In the genomic region with DNA sequence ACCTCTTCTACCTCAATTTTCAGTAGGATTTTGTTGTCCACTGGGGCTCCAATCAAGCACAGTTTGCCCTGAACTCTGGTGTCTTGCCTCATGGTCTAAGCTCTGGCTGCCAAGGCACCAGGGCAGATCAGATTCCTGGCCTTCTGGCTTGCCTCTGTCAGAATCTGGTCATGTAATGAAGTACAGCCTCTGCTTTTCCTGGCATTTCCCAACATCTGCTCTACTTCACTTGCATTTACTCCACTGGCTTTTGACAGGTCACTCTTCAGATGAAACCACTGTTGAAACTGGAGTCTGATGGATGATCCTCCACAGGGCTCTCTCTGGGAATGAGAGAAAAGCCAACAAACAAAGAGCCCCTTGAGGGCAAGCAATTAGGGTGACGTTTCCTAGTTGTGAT, we compare ENCODE assay signal across 12 mouse cellular contexts.
DNase-seq lines count a peak whose midpoint lies in the region; ATAC-seq lines count a peak whose summit lies in the region.
"Had no signal": no experiment of that assay in that cellular context is flagged by ENCODE, and none has a peak within 500 bp of the region (broad histone marks: within the 10 kb centered on the region; RNA-seq: fewer than 3 reads in every experiment).

No protein-coding gene starts in this region.

- no peaks in the 10 kb centered on the region for H3K9me3 ChIP-seq in embryonic facial prominence, embryonic 13.5 days
- no peaks in the 10 kb centered on the region for H3K9me3 ChIP-seq in heart, embryonic 10.5 days
- H3K9me3 ChIP-seq: limb, embryonic 15.5 days had no signal

- 10% methylated on average over 1 of the region's 1 CpGs for WGBS in embryonic facial prominence, embryonic 13.5 days
- 13% methylated on average over 1 of the region's 1 CpGs for WGBS in heart, embryonic 10.5 days

- H3K4me3 ChIP-seq in embryonic facial prominence, embryonic 13.5 days: no peak overlapping the region
- H3K4me3 ChIP-seq in heart, embryonic 10.5 days: no peak overlapping the region
- H3K4me3 ChIP-seq: limb, embryonic 15.5 days; myocyte had no signal

- no peaks in the 10 kb centered on the region for H3K36me3 ChIP-seq in embryonic facial prominence, embryonic 13.5 days
- H3K36me3 ChIP-seq in heart, embryonic 10.5 days: no peaks in the 10 kb centered on the region
- H3K36me3 ChIP-seq: limb, embryonic 15.5 days had no signal

- no peaks in the 10 kb centered on the region for H3K4me1 ChIP-seq in embryonic facial prominence, embryonic 13.5 days
- H3K4me1 ChIP-seq in heart, embryonic 10.5 days: no peaks in the 10 kb centered on the region
- H3K4me1 ChIP-seq: limb, embryonic 15.5 days had no signal

- no peak overlapping the region for H3K27ac ChIP-seq in embryonic facial prominence, embryonic 13.5 days
- no peak overlapping the region for H3K27ac ChIP-seq in heart, embryonic 10.5 days
- H3K27ac ChIP-seq: limb, embryonic 15.5 days had no signal

- H3K27me3 ChIP-seq in embryonic facial prominence, embryonic 13.5 days: no peaks in the 10 kb centered on the region
- no peaks in the 10 kb centered on the region for H3K27me3 ChIP-seq in heart, embryonic 10.5 days (ENCODE audit: insufficient read depth, poor library complexity, severe bottlenecking)
- H3K27me3 ChIP-seq: limb, embryonic 15.5 days had no signal

- H3K4me2 ChIP-seq in embryonic facial prominence, embryonic 13.5 days: no peak overlapping the region
- H3K4me2 ChIP-seq: limb, embryonic 15.5 days had no signal

- peak; percentile 47 for DNase-seq in adrenal gland, postnatal 10 days
- DNase-seq in adrenal gland, postnatal 4 days (ENCODE audit: low spot score in 2 of 2): no peak
- DNase-seq in lung, adult 18-20 months: peak; percentile 10 to 11
- DNase-seq in lung, postnatal 14 days: no peak
- peak; percentile 3 for DNase-seq in retina, embryonic 14.5 days (ENCODE audit: low spot score)
- DNase-seq in heart, embryonic 10.5 days (ENCODE audit: low spot score): no peak
- no peak for DNase-seq in layer of hippocampus, adult 9-10 months (ENCODE audit: low spot score)
- DNase-seq: kidney, adult 18-20 months; layer of hippocampus, postnatal 36 days had no signal

- H3K9ac ChIP-seq in embryonic facial prominence, embryonic 13.5 days: no peak overlapping the region
- H3K9ac ChIP-seq: limb, embryonic 15.5 days had no signal

- ATAC-seq in embryonic facial prominence, embryonic 13.5 days (ENCODE audit: insufficient number of reproducible peaks, insufficient read depth, low FRiP score, low TSS enrichment, low read depth): peak; percentile 71

Comparison
In these comparisons a context has a peak if more than half of its experiments do, and no peak if none do; other contexts are left out.
1. DNase-seq: peak in adrenal gland, postnatal 10 days (single experiment), lung, adult 18-20 months (2 of 2) and retina, embryonic 14.5 days (single experiment); none in adrenal gland, postnatal 4 days (0 of 2), lung, postnatal 14 days (single experiment), heart, embryonic 10.5 days (single experiment) and layer of hippocampus, adult 9-10 months (single experiment).